ENCODE assay signal across 8 mouse cellular contexts in the genomic region with DNA sequence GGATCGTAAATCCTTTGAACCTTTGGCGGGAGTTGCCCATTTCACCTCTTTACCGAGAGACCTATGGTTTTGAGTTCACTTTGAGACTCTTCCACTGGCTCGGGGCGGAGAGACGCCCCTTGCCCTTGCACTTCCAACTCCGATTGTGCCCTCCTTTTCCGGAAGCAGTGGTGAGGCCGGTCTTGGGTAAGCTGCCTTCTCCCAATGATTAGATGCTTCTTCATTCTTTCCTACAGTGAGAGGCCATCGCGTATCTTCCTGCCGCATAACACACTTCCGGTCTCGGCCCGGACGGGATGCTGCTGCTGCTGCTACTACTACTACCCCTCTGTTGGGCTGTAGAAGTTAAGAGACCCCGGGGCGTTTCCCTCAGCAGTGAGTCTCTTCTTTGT. TPM values are rescaled to one million over a fixed set of nuclear protein-coding genes. Genes with fewer than 3 reads are reported as not detected.
DNase-seq lines count a peak whose midpoint lies in the region; ATAC-seq and TF ChIP-seq lines count a peak whose summit lies in the region.

No protein-coding gene starts in this region.

- peak; percentile 61 for DNase-seq in layer of hippocampus, adult 11-12 months (ENCODE audit: low spot score)
- no peak for DNase-seq in layer of hippocampus, postnatal 10 days (ENCODE audit: low spot score in 2 of 2)
- peak; percentile 85 for DNase-seq in MEL-GATA-1-ER (ENCODE audit: extremely low read depth, low read depth)
- DNase-seq in hindbrain, postnatal 0 days (ENCODE audit: low spot score) = peak; percentile 68

- peaks cover 40% of the 10 kb centered on the region for H3K36me3 ChIP-seq in embryonic facial prominence, embryonic 12.5 days
- H3K36me3 ChIP-seq in hindbrain, postnatal 0 days (ENCODE audit: insufficient read depth, low read length) = peaks cover 33% of the 10 kb centered on the region
- H3K36me3 ChIP-seq in lung, embryonic 15.5 days = peaks cover 43% of the 10 kb centered on the region
- peaks cover 29% of the 10 kb centered on the region for H3K36me3 ChIP-seq in small intestine, adult 2 months (ENCODE audit: control insufficient read depth, insufficient read depth, low read length)

- no peaks in the 10 kb centered on the region for H3K9me3 ChIP-seq in embryonic facial prominence, embryonic 12.5 days
- H3K9me3 ChIP-seq in hindbrain, postnatal 0 days (ENCODE audit: low read length) = no peaks in the 10 kb centered on the region
- H3K9me3 ChIP-seq in lung, embryonic 15.5 days = no peaks in the 10 kb centered on the region

- peak overlapping the region; percentile 26; the same call in 1 of the 2 replicates for H3K27ac ChIP-seq in embryonic facial prominence, embryonic 12.5 days
- peak overlapping the region; percentile 83 for H3K27ac ChIP-seq in hindbrain, postnatal 0 days
- H3K27ac ChIP-seq in lung, embryonic 15.5 days = peak overlapping the region; percentile 39
- H3K27ac ChIP-seq in small intestine, adult 2 months (ENCODE audit: insufficient read depth, low read depth, low read length) = peak overlapping the region; percentile 52

- TF ChIP-seq POLR2A in small intestine, adult 2 months (IDR thresholded peaks at IDR 0.05; ENCODE audit: low read depth, low read length) = no peak

- no peaks in the 10 kb centered on the region for H3K27me3 ChIP-seq in embryonic facial prominence, embryonic 12.5 days
- no peaks in the 10 kb centered on the region for H3K27me3 ChIP-seq in hindbrain, postnatal 0 days (ENCODE audit: insufficient read depth, low read length)
- no peaks in the 10 kb centered on the region for H3K27me3 ChIP-seq in lung, embryonic 15.5 days
- H3K27me3 ChIP-seq in small intestine, adult 2 months (ENCODE audit: control insufficient read depth, insufficient read depth, low read length) = no peaks in the 10 kb centered on the region

- H3K4me2 ChIP-seq in embryonic facial prominence, embryonic 12.5 days (replicated peaks) = peak overlapping the region; percentile 82
- H3K4me2 ChIP-seq in hindbrain, postnatal 0 days (ENCODE audit: low read depth, low read length) = peak overlapping the region; percentile 89
- H3K4me2 ChIP-seq in lung, embryonic 15.5 days = peak overlapping the region; percentile 87

- 0 out of 2 replicates have a peak, but pooled peaks have one; percentile 1 for ATAC-seq in embryonic facial prominence, embryonic 12.5 days (ENCODE audit: insufficient number of reproducible peaks, insufficient read depth, low FRiP score, low TSS enrichment)
- ATAC-seq in hindbrain, postnatal 0 days = peak; percentile 7; the same call in 1 of the 2 replicates
- ATAC-seq in lung, embryonic 15.5 days (ENCODE audit: borderline replicate concordance, extremely low read depth, low FRiP score, low TSS enrichment) = no peak
- ATAC-seq in monocyte, adult 5-6 weeks (replicated peaks; ENCODE audit: insufficient number of reproducible peaks, low FRiP score, low TSS enrichment, poor library complexity, severe bottlenecking) = no peak; the same call in 1 of the 2 replicates

- WGBS in embryonic facial prominence, embryonic 12.5 days = 0% methylated on average over 18 of the region's 18 CpGs
- under 1% methylated on average over 18 of the region's 18 CpGs for whole genome bisulfite sequencing in hindbrain, postnatal 0 days
- WGBS in lung, embryonic 15.5 days = 2% methylated on average over 18 of the region's 18 CpGs
- WGBS in small intestine, adult 2 months = under 1% methylated on average over 18 of the region's 18 CpGs

- H3K4me1 ChIP-seq in embryonic facial prominence, embryonic 12.5 days = peaks cover 29% of the 10 kb centered on the region
- peaks cover 11% of the 10 kb centered on the region for H3K4me1 ChIP-seq in hindbrain, postnatal 0 days (ENCODE audit: insufficient read depth, low read length)
- peaks cover 31% of the 10 kb centered on the region for H3K4me1 ChIP-seq in lung, embryonic 15.5 days
- peaks cover 10% of the 10 kb centered on the region for H3K4me1 ChIP-seq in small intestine, adult 2 months (ENCODE audit: control insufficient read depth, insufficient read depth, insufficient read length, low read length)

- peak overlapping the region; percentile 72 for H3K4me3 ChIP-seq in embryonic facial prominence, embryonic 12.5 days
- peak overlapping the region; percentile 71 for H3K4me3 ChIP-seq in hindbrain, postnatal 0 days (ENCODE audit: low read length)
- H3K4me3 ChIP-seq in lung, embryonic 15.5 days = peak overlapping the region; percentile 64
- peak overlapping the region; percentile 68 for H3K4me3 ChIP-seq in small intestine, adult 2 months (ENCODE audit: low read depth, low read length)

- H3K9ac ChIP-seq in embryonic facial prominence, embryonic 12.5 days = peak overlapping the region; percentile 64
- H3K9ac ChIP-seq in hindbrain, postnatal 0 days (replicated peaks; ENCODE audit: low read length) = peak overlapping the region; percentile 79
- H3K9ac ChIP-seq in lung, embryonic 15.5 days = peak overlapping the region; percentile 52

- peak; percentile 8; the same call in 1 of the 2 replicates for TF ChIP-seq CTCF in hindbrain, postnatal 0 days (IDR thresholded peaks at IDR 0.05; ENCODE audit: low read depth)
- no peak for TF ChIP-seq CTCF in small intestine, adult 2 months (IDR thresholded peaks at IDR 0.05; ENCODE audit: extremely low read depth, insufficient read length, insufficient replicate concordance, low read depth, low read length)

RNA-seq across cellular contexts. Expression of gene Prkcsh, which starts 0.6 kb away (rescaled TPM):
- 10 to 100 TPM; 90.5 to 96.5 TPM for total RNA-seq in layer of hippocampus, postnatal 10 days (2021)
- polyA plus RNA-seq in embryonic facial prominence, embryonic 12.5 days (2016; fragmentation: Nextera tagmentation; extraction: Ambion mirVana) = 113 and 115 TPM in 2 replicates
- 84.9 and 89.7 TPM in 2 replicates for total RNA-seq in hindbrain, postnatal 0 days (2014; rRNA removed)
- 67.5 and 69.7 TPM in 2 replicates for polyA plus RNA-seq in hindbrain, postnatal 0 days (2015; fragmentation: Nextera tagmentation; extraction: Ambion mirVana)
- 127 and 137 TPM in 2 replicates for polyA plus RNA-seq in lung, embryonic 15.5 days (2015; fragmentation: Nextera tagmentation; extraction: Ambion mirVana)
- polyA plus RNA-seq in small intestine, adult 2 months (2012; rRNA removed) = 82.7 and 169 TPM in 2 replicates
- 49.4 to 96.0 TPM (median 60.8 TPM) in 3 replicates for total RNA-seq in monocyte, adult 5-6 weeks (2017)

RNA-seq across cellular contexts. Expression of gene Ccdc151, which starts 0.7 kb away (rescaled TPM):
- 1 to 10 TPM; 5.3 to 5.7 TPM for total RNA-seq in layer of hippocampus, postnatal 10 days (2021)
- 2.0 and 2.2 TPM in 2 replicates for polyA plus RNA-seq in embryonic facial prominence, embryonic 12.5 days (2016; fragmentation: Nextera tagmentation; extraction: Ambion mirVana)
- total RNA-seq in hindbrain, postnatal 0 days (2014; rRNA removed) = 3.3 and 6.0 TPM in 2 replicates
- polyA plus RNA-seq in hindbrain, postnatal 0 days (2015; fragmentation: Nextera tagmentation; extraction: Ambion mirVana) = 4.2 and 4.6 TPM in 2 replicates
- 3.9 and 4.4 TPM in 2 replicates for polyA plus RNA-seq in lung, embryonic 15.5 days (2015; fragmentation: Nextera tagmentation; extraction: Ambion mirVana)
- 0.05 TPM in 1 of 2 replicates, not detected in the other for polyA plus RNA-seq in small intestine, adult 2 months (2012; rRNA removed)
- total RNA-seq in monocyte, adult 5-6 weeks (2017) = 1.9 TPM in 1 of 3 replicates, not detected in the others

RNA-seq across cellular contexts. Expression of gene Rgl3, which starts 13.9 kb away (rescaled TPM):
- total RNA-seq in layer of hippocampus, postnatal 10 days (2021) = 1 to 10 TPM; 1.4 to 2.2 TPM
- polyA plus RNA-seq in embryonic facial prominence, embryonic 12.5 days (2016; fragmentation: Nextera tagmentation; extraction: Ambion mirVana) = 1.3 and 1.4 TPM in 2 replicates
- 4.2 and 5.1 TPM in 2 replicates for total RNA-seq in hindbrain, postnatal 0 days (2014; rRNA removed)
- polyA plus RNA-seq in hindbrain, postnatal 0 days (2015; fragmentation: Nextera tagmentation; extraction: Ambion mirVana) = 2.5 and 3.5 TPM in 2 replicates
- 4.9 and 7.2 TPM in 2 replicates for polyA plus RNA-seq in lung, embryonic 15.5 days (2015; fragmentation: Nextera tagmentation; extraction: Ambion mirVana)
- 3.4 and 3.8 TPM in 2 replicates for polyA plus RNA-seq in small intestine, adult 2 months (2012; rRNA removed)
- total RNA-seq in monocyte, adult 5-6 weeks (2017) = 0.29 TPM in 1 of 3 replicates, not detected in the others

RNA-seq across cellular contexts. Expression of gene Epor, which starts 39.9 kb away (rescaled TPM):
- total RNA-seq in layer of hippocampus, postnatal 10 days (2021) = 1 to 10 TPM; 2.0 to 3.2 TPM
- polyA plus RNA-seq in embryonic facial prominence, embryonic 12.5 days (2016; fragmentation: Nextera tagmentation; extraction: Ambion mirVana) = 6.6 and 7.8 TPM in 2 replicates
- total RNA-seq in hindbrain, postnatal 0 days (2014; rRNA removed) = 0.89 and 1.7 TPM in 2 replicates
- polyA plus RNA-seq in hindbrain, postnatal 0 days (2015; fragmentation: Nextera tagmentation; extraction: Ambion mirVana) = 2.3 TPM in 2 replicates
- 6.8 and 7.3 TPM in 2 replicates for polyA plus RNA-seq in lung, embryonic 15.5 days (2015; fragmentation: Nextera tagmentation; extraction: Ambion mirVana)
- polyA plus RNA-seq in small intestine, adult 2 months (2012; rRNA removed) = 0.95 and 2.4 TPM in 2 replicates
- total RNA-seq in monocyte, adult 5-6 weeks (2017) = not detected in 3 replicates

RNA-seq across cellular contexts. Expression of gene Swsap1, which starts 47.6 kb away (rescaled TPM):
- total RNA-seq in layer of hippocampus, postnatal 10 days (2021) = 10 to 100 TPM; 13.5 to 14.5 TPM
- 5.6 and 7.0 TPM in 2 replicates for polyA plus RNA-seq in embryonic facial prominence, embryonic 12.5 days (2016; fragmentation: Nextera tagmentation; extraction: Ambion mirVana)
- total RNA-seq in hindbrain, postnatal 0 days (2014; rRNA removed) = 27.8 and 35.8 TPM in 2 replicates
- polyA plus RNA-seq in hindbrain, postnatal 0 days (2015; fragmentation: Nextera tagmentation; extraction: Ambion mirVana) = 8.0 and 9.0 TPM in 2 replicates
- 6.5 and 6.7 TPM in 2 replicates for polyA plus RNA-seq in lung, embryonic 15.5 days (2015; fragmentation: Nextera tagmentation; extraction: Ambion mirVana)
- 4.7 and 7.1 TPM in 2 replicates for polyA plus RNA-seq in small intestine, adult 2 months (2012; rRNA removed)
- total RNA-seq in monocyte, adult 5-6 weeks (2017) = 2.2 to 5.5 TPM (median 2.5 TPM) in 3 replicates

Comparison
In these comparisons a context has a peak if more than half of its experiments do, and no peak if none do; other contexts are left out.
1. DNase-seq: peak in layer of hippocampus, adult 11-12 months (single experiment), MEL-GATA-1-ER (single experiment) and hindbrain, postnatal 0 days (single experiment); none in layer of hippocampus, postnatal 10 days (0 of 2).
2. ATAC-seq: peak in embryonic facial prominence, embryonic 12.5 days (single experiment) and hindbrain, postnatal 0 days (single experiment); none in lung, embryonic 15.5 days (single experiment) and monocyte, adult 5-6 weeks (single experiment).
3. H3K27ac ChIP-seq: peak in every context shown above with its lines; median percentile 83 in hindbrain, postnatal 0 days; 52 in small intestine, adult 2 months; 39 in lung, embryonic 15.5 days; 26 in embryonic facial prominence, embryonic 12.5 days.
4. Peak in every context shown above with its lines, with median percentiles within 50 percentile points of each other: H3K4me2 ChIP-seq, H3K4me3 ChIP-seq and H3K9ac ChIP-seq.